Mouse (Mus musculus): Measurements from ENCODE around the gene Vamp2. TPM values are rescaled to one million over a fixed set of nuclear protein-coding genes. Genes with fewer than 3 reads are reported as not detected.

The Vamp2 gene
- polyA plus RNA-seq, 1 experiment from 2014 or later, result 61.8 TPM

- H3K27ac ChIP-seq, result no peak overlapping the region
- H3K9me3 ChIP-seq, result no peaks in the 10 kb centered on the region
- no peak overlapping the region for H3K4me2 ChIP-seq (replicated peaks)
- H3K36me3 ChIP-seq, result no peaks in the 10 kb centered on the region
- H3K9ac ChIP-seq, result no peak overlapping the region
- H3K4me3 ChIP-seq (replicated peaks), result no peak overlapping the region
- peak; percentile 50 for ATAC-seq
- H3K27me3 ChIP-seq (replicated peaks), result no peaks in the 10 kb centered on the region
- H3K4me1 ChIP-seq (replicated peaks), result peaks cover 29% of the 10 kb centered on the region
- under 1% methylated on average over 3 of the region's 3 CpGs for WGBS
Observed at GRCm38 (mm10) chr11:69124498-69124847, 36.2 kb downstream of the Vamp2 start.

GRCm38 (mm10) chr11:69125041-69125851 lies 37.0 kb downstream of the Vamp2 start:
- ATAC-seq, result peak; percentile 53
- Histone ChIP-seq H3K27me3 (replicated peaks) (no peaks in the 10 kb centered on the region), H3K4me2 (replicated peaks) (peak overlapping the region; percentile 87), H3K9me3 (no peaks in the 10 kb centered on the region), H3K4me3 (replicated peaks) (peak overlapping the region; percentile 57), H3K36me3 (no peaks in the 10 kb centered on the region), H3K9ac (peak overlapping the region; percentile 50), H3K27ac (peak overlapping the region; percentile 70), H3K4me1 (replicated peaks) (peaks cover 22% of the 10 kb centered on the region)
- WGBS, result under 1% methylated on average over 24 of the region's 24 CpGs

GRCm38 (mm10) chr11:69125852-69125918 lies 37.4 kb downstream of the Vamp2 start, which contains the start of gene Aloxe3:
Gene Aloxe3, plus strand, starts transcription at chr11:69125896.
- ATAC-seq, result no peak
- WGBS, result 1% methylated on average over 3 of the region's 3 CpGs
- H3K36me3 ChIP-seq, result no peaks in the 10 kb centered on the region

GRCm38 (mm10) chr11:69125919-69126705 lies 37.8 kb downstream of the Vamp2 start:
- 14% methylated on average over 20 of the region's 20 CpGs for WGBS
- H3K4me2 ChIP-seq (replicated peaks), result peak overlapping the region; percentile 87
- no peaks in the 10 kb centered on the region for H3K27me3 ChIP-seq (replicated peaks)
- H3K36me3 ChIP-seq, result no peaks in the 10 kb centered on the region
- H3K27ac ChIP-seq, result no peak overlapping the region
- peak overlapping the region; percentile 57 for H3K4me3 ChIP-seq (replicated peaks)
- no peak for ATAC-seq
- no peaks in the 10 kb centered on the region for H3K9me3 ChIP-seq
- peak overlapping the region; percentile 50 for H3K9ac ChIP-seq
- H3K4me1 ChIP-seq (replicated peaks), result peaks cover 13% of the 10 kb centered on the region

More at GRCm38 (mm10) chr11:69125852-69125918, 37.4 kb downstream of the Vamp2 start, which contains the start of gene Aloxe3:
- peak within 1 kb of the TSS; percentile 50 for H3K9ac ChIP-seq
- H3K4me3 ChIP-seq (replicated peaks), result peak within 1 kb of the TSS; percentile 57
- no peaks in the 10 kb centered on the region for H3K9me3 ChIP-seq
- peak within 1 kb of the TSS; percentile 87 for H3K4me2 ChIP-seq (replicated peaks)
- H3K27ac ChIP-seq, result peak within 1 kb of the TSS; percentile 70
- no peaks in the 10 kb centered on the region for H3K27me3 ChIP-seq (replicated peaks)
- H3K4me1 ChIP-seq (replicated peaks), result peaks cover 17% of the 10 kb centered on the region

- H3K4me1 ChIP-seq (replicated peaks), result peaks cover 8% of the 10 kb centered on the region
- 40% methylated on average over 2 of the region's 2 CpGs for WGBS
- H3K27ac ChIP-seq, result no peak overlapping the region
- H3K36me3 ChIP-seq, result no peaks in the 10 kb centered on the region
- no peak overlapping the region for H3K4me3 ChIP-seq (replicated peaks)
- ATAC-seq, result no peak
- peak overlapping the region; percentile 87 for H3K4me2 ChIP-seq (replicated peaks)
- H3K9me3 ChIP-seq, result no peaks in the 10 kb centered on the region
- H3K27me3 ChIP-seq (replicated peaks), result no peaks in the 10 kb centered on the region
- no peak overlapping the region for H3K9ac ChIP-seq
Observed at GRCm38 (mm10) chr11:69126706-69127095, 38.4 kb downstream of the Vamp2 start.

- H3K4me1 ChIP-seq (replicated peaks), result peaks cover 6% of the 10 kb centered on the region
- WGBS, result 70% methylated on average over 8 of the region's 8 CpGs
- no peaks in the 10 kb centered on the region for H3K27me3 ChIP-seq (replicated peaks)
- no peaks in the 10 kb centered on the region for H3K36me3 ChIP-seq
- H3K9me3 ChIP-seq, result no peaks in the 10 kb centered on the region
- no peak overlapping the region for H3K4me2 ChIP-seq (replicated peaks)
- no peak for ATAC-seq
- no peak overlapping the region for H3K27ac ChIP-seq
- no peak overlapping the region for H3K4me3 ChIP-seq (replicated peaks)
- H3K9ac ChIP-seq, result no peak overlapping the region
Observed at GRCm38 (mm10) chr11:69128426-69129122, 40.3 kb downstream of the Vamp2 start.

- Histone ChIP-seq H3K4me3 (replicated peaks) (peak overlapping the region; percentile 47), H3K36me3 (no peaks in the 10 kb centered on the region), H3K4me1 (replicated peaks) (no peaks in the 10 kb centered on the region; the same call in 1 of the 2 replicates), H3K9ac (peak overlapping the region; percentile 41; the same call in 1 of the 2 replicates), H3K9me3 (no peaks in the 10 kb centered on the region), H3K4me2 (replicated peaks) (peak overlapping the region; percentile 89), H3K27me3 (replicated peaks) (no peaks in the 10 kb centered on the region), H3K27ac (no peak overlapping the region)
- 26% methylated on average over 5 of the region's 5 CpGs for WGBS
- peak; percentile 46 for ATAC-seq
Observed at GRCm38 (mm10) chr11:69133566-69133922, 45.3 kb downstream of the Vamp2 start.

- 2% methylated on average over 34 of the region's 34 CpGs for WGBS
- no peaks in the 10 kb centered on the region for H3K27me3 ChIP-seq (replicated peaks)
- no peaks in the 10 kb centered on the region; the same call in 1 of the 2 replicates for H3K4me1 ChIP-seq (replicated peaks)
- peak overlapping the region; percentile 89 for H3K4me2 ChIP-seq (replicated peaks)
- no peaks in the 10 kb centered on the region for H3K36me3 ChIP-seq
- no peak overlapping the region for H3K27ac ChIP-seq
- peak overlapping the region; percentile 41 for H3K9ac ChIP-seq
- peak; percentile 87 for ATAC-seq
- H3K4me3 ChIP-seq (replicated peaks), result peak overlapping the region; percentile 47
- H3K9me3 ChIP-seq, result no peaks in the 10 kb centered on the region
Observed at GRCm38 (mm10) chr11:69133923-69134621, 45.8 kb downstream of the Vamp2 start.

GRCm38 (mm10) chr11:69134622-69134968 lies 46.3 kb downstream of the Vamp2 start:
- WGBS, result 32% methylated on average over 8 of the region's 8 CpGs
- Histone ChIP-seq H3K9ac (peak overlapping the region; percentile 41; the same call in 1 of the 2 replicates), H3K27ac (no peak overlapping the region), H3K36me3 (no peaks in the 10 kb centered on the region), H3K4me1 (replicated peaks) (no peaks in the 10 kb centered on the region; the same call in 1 of the 2 replicates), H3K4me2 (replicated peaks) (peak overlapping the region; percentile 89), H3K4me3 (replicated peaks) (peak overlapping the region; percentile 47), H3K27me3 (replicated peaks) (no peaks in the 10 kb centered on the region), H3K9me3 (no peaks in the 10 kb centered on the region)
- no peak for ATAC-seq

GRCm38 (mm10) chr11:69135361-69135760 lies 47.1 kb downstream of the Vamp2 start:
- 93% methylated on average over 6 of the region's 6 CpGs for WGBS
- no peak overlapping the region for H3K9ac ChIP-seq
- H3K27me3 ChIP-seq (replicated peaks), result no peaks in the 10 kb centered on the region
- H3K4me1 ChIP-seq (replicated peaks), result no peaks in the 10 kb centered on the region; the same call in 1 of the 2 replicates
- no peak for ATAC-seq
- H3K4me2 ChIP-seq (replicated peaks), result no peak overlapping the region
- H3K27ac ChIP-seq, result no peak overlapping the region
- no peaks in the 10 kb centered on the region for H3K9me3 ChIP-seq
- H3K4me3 ChIP-seq (replicated peaks), result no peak overlapping the region
- no peaks in the 10 kb centered on the region for H3K36me3 ChIP-seq
